Mouse (Mus musculus) myocyte (in vitro differentiated cells): ENCODE measurements around the gene Slc19a1.

ENCODE experiments used
- E2F4 ChIP-seq: IDR thresholded peaks from one replicate; pipeline ENCODE4 v1.6.1; 2011; ENCODE audit warnings: mild to moderate bottlenecking, control low read depth, moderate library complexity; ENCODE audit not compliant: insufficient read depth
- MAX ChIP-seq: IDR thresholded peaks from one replicate; pipeline ENCODE4 v1.6.1; 2011; ENCODE audit warnings: low read depth, mild to moderate bottlenecking, control low read depth
- MYOD1 ChIP-seq, 3 experiments: IDR thresholded peaks; one replicate each; pipeline ENCODE4 v1.6.1; 2011; ENCODE audit warnings: control low read depth in 2 of 3, low read depth in 2 of 3, mild to moderate bottlenecking in 2 of 3, moderate library complexity in 1 of 3; ENCODE audit not compliant: insufficient read length in 2 of 3, control insufficient read depth in 1 of 3
- MYOG ChIP-seq, 3 experiments: IDR thresholded peaks; one replicate each; pipeline ENCODE4 v1.6.1; 2011; ENCODE audit warnings: control low read depth in 2 of 3, low read depth in 2 of 3, mild to moderate bottlenecking in 2 of 3; ENCODE audit not compliant: insufficient read length in 2 of 3, control insufficient read depth in 1 of 3, insufficient read depth in 1 of 3
- POLR2A ChIP-seq: IDR thresholded peaks from one replicate; pipeline ENCODE4 v1.6.1; 2011; ENCODE audit warnings: low read depth, mild to moderate bottlenecking, control low read depth, moderate library complexity; ENCODE audit not compliant: insufficient read length
- POLR2AphosphoS2 ChIP-seq: IDR thresholded peaks from one replicate; pipeline ENCODE4 v1.6.1; 2011; ENCODE audit warnings: low read depth, control low read depth; ENCODE audit not compliant: insufficient read length
- REST ChIP-seq: IDR thresholded peaks from one replicate; pipeline ENCODE4 v1.6.1; 2011; ENCODE audit warnings: mild to moderate bottlenecking, control low read depth, moderate library complexity; ENCODE audit not compliant: insufficient read depth, insufficient read length
- TCF12 ChIP-seq: IDR thresholded peaks from one replicate; pipeline ENCODE4 v1.6.1; 2011; ENCODE audit warnings: mild to moderate bottlenecking, control low read depth; ENCODE audit not compliant: poor library complexity, insufficient read depth, severe bottlenecking
- TCF3 ChIP-seq: IDR thresholded peaks from one replicate; pipeline ENCODE4 v1.6.1; 2011; ENCODE audit warnings: low read depth, control low read depth; ENCODE audit not compliant: insufficient read length

DNA sequence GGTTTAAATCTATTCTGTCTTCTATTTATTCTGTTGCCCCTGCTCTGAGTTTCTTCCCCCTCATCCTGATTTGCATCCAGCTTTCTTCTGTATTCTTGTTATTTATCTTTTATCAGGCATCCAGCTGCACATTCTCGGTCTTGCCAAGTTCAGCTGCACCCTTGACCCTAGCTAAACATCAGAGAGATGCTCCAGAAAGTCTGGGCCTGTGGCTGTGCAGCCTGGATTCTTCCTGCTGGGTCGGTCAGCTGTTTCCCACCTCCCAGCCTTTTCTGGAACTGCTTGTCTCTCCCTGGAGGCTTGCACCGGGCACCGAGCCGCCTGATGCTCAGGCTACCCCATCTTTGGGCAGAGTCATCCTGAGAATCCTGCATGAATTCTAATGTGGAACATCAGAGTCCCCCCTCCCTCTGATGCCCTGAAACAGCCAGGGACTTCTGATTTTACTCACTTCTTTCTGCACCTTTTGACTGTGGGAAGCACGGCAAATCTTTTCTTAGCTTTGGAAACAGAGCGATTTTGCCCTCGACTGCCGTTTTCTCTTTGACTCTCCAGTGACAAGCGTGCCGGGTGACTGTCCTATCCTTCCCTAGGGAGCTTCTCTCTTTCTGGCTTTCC, 30.5 kb downstream of the Slc19a1 start:
- TF ChIP-seq POLR2A, result no peak
- no peak for TF ChIP-seq E2F4
- no peak for TF ChIP-seq MYOD1 (IDR thresholded peaks at IDR 0.05; ENCODE audit: control insufficient read depth in 1 of 3, insufficient read length in 2 of 3, low read depth in 2 of 3)
- TF ChIP-seq MYOG (IDR thresholded peaks at IDR 0.05; ENCODE audit: control insufficient read depth in 1 of 3, insufficient read depth in 1 of 3, insufficient read length in 2 of 3, low read depth in 2 of 3), result no peak
- TF ChIP-seq MAX, result no peak
- no peak for TF ChIP-seq TCF3
- TF ChIP-seq POLR2AphosphoS2, result no peak
- TF ChIP-seq REST, result no peak
- TF ChIP-seq TCF12, result no peak
